Mouse (Mus musculus) embryonic fibroblast, embryonic 13.5 days (primary cell): ENCODE measurements at regions not wholly inside any gene's neighbourhood (a gene's known extent, or its start where the extent isn't known, plus 50 kb on each side); places are given as distances from the start of the nearest gene placed in this dataset.

Experiments
- CTCF ChIP-seq: IDR thresholded peaks from 2 replicates; pipeline ENCODE4 v1.5.1; 2011; ENCODE audit warnings: mild to moderate bottlenecking, control low read depth, low read length, moderate library complexity, borderline replicate concordance; ENCODE audit not compliant: insufficient read depth
- POLR2A ChIP-seq: IDR thresholded peaks from 2 replicates; pipeline ENCODE4 v1.6.1; 2011; ENCODE audit warnings: low read depth, mild to moderate bottlenecking, control low read depth, low read length, moderate library complexity

- TF ChIP-seq POLR2A (no peak), CTCF (no peak)
Observed at GRCm38 (mm10) chr6:19911181-19911580, 1045.1 kb downstream of the Ankrd7 start.
